Mouse (Mus musculus) stomach, postnatal 0 days (tissue): ENCODE data around the gene Ppm1f.

Experiments used
- CTCF ChIP-seq: IDR thresholded peaks from 2 replicates; pipeline ENCODE4 v1.5.1; 2016; ENCODE audit warnings: antibody characterized with exemption, low read depth, mild to moderate bottlenecking, moderate library complexity
- EP300 ChIP-seq: optimal IDR thresholded peaks from 2 replicates; pipeline ENCODE3; 2016; ENCODE audit warnings: antibody characterized with exemption

DNA sequence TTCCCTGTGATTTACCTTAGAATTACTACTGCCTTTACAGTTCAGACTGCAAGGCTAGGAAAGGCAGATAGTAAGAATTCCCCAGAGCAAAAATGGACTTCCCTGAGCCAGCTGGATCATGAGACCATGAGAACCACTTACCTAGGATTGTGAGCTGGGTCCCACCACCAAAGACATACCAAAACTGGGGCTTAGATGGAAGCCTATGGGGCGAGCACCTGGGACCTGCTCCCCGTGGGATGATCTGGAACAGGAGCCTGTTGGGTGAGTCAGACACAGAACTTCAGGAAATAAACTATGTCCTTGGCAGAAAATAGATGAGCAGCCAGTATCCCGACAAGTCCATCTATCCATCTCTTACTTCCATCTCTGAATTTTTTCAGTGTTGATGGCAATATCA is 34.0 kb upstream of the Ppm1f start:
- TF ChIP-seq CTCF, result no peak
- TF ChIP-seq EP300, result no peak
